Mouse (Mus musculus) spleen, postnatal 36 days (tissue): ENCODE data around the gene Cltc.
"Not testable (repeated sequence)": the region's sequence is repeated elsewhere in the genome, so short reads cannot be mapped to it uniquely, and the experiment has no call there.

Experiments used
- DNase-seq, 2 experiments: peaks; one replicate each; pipeline ENCODE4 v3.0.0; 2022; ENCODE audit warnings: low spot score in 2 of 2, mixed read lengths in 1 of 2

Gene Cltc

GRCm38 (mm10) chr11:86757480-86758371, at the start of gene Cltc:
Gene Cltc, minus strand, starts transcription at chr11:86757565.
- peak; percentile 93 to 95 for DNase-seq

- peak; percentile 42 to 52 for DNase-seq
Measured at GRCm38 (mm10) chr11:86807001-86807477, 49.7 kb upstream of the Cltc start.

GRCm38 (mm10) chr11:86794161-86794560, 36.8 kb upstream of the Cltc start:
- peak; percentile 67 to 72 for DNase-seq

- not testable (repeated sequence) for DNase-seq
Measured at GRCm38 (mm10) chr11:86787436-86787835, 30.1 kb upstream of the Cltc start.

DNA sequence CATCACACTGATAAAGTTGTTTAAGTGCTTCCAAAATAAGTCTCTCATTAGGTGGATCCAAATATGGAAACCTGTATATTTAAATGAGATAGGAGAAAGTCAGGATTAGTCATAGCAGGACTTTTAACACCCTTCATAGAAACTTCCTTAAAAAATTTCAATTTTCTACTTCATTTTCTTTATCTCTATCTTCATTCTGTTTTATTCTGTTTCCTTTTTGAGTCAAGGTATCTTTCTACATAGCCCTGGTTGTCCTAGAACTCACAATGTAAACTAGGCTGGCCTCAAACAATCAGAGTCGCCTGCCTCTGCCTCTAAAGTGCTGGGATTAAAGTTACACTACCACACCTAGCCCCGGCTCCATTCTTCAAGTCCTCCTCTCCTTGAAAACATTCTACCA, 28.4 kb upstream of the Cltc start:
- DNase-seq = no peak

GRCm38 (mm10) chr11:86769884-86770283, 12.5 kb upstream of the Cltc start:
- no peak for DNase-seq

DNA sequence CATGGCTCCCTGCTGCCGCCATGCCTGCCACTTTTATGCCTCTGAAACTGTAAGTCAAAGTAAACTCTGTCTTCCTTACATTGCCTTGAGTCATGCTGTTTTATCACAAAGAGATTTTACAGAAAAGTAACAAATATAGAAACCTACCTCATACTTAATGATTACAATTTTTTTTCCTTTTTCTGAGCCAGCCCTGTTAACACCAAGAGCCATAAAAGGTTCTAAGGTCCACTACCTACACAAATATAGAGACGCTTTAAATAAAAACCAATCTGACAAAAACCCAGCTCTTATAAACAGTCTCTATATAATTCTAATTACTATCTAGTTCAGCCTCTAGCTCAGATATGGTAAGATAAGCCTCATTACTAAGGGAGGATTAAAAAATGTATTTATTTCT, 7.1 kb upstream of the Cltc start:
- no peak for DNase-seq

DNA sequence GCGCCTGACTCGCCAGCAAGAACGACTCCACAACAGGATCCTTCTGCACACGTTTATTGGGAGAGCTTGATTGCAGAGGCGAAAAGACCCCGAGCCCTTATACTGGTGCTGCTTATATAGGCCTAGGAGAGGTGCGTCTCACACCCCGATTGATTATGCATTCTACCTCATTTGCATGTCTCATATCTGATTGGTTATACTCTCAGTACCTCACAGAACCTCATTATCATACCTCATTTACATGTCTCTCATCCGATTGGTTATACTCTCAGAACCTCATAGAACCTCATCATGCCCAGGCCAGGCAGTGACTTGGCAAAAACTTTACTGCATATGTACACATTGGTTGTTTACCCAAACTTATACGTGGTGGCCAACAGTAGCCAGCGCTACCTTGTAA, 5.8 kb upstream of the Cltc start:
- not testable (repeated sequence) for DNase-seq

- DNase-seq = no peak
Measured at GRCm38 (mm10) chr11:86760357-86760756, 3.0 kb upstream of the Cltc start.

DNA sequence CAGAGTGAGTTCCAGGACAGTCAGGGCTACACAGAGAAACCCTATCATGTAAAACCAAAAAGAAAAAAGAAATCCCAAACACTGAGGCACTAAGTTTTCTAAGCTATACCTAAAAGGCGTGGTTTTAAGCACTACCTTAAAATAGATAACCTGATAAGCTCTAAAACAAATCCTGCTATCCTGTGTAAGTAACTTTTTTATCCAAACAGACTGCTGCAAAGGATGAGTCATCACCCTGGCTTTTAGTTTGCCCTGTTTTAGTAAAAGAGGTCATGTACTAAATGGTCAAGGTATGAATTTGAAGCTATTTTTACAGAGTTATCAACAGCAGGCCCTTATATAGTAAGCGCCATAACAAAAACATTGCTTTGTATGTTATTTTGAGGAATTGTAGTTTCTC, 2.5 kb upstream of the Cltc start:
- no peak for DNase-seq

DNA sequence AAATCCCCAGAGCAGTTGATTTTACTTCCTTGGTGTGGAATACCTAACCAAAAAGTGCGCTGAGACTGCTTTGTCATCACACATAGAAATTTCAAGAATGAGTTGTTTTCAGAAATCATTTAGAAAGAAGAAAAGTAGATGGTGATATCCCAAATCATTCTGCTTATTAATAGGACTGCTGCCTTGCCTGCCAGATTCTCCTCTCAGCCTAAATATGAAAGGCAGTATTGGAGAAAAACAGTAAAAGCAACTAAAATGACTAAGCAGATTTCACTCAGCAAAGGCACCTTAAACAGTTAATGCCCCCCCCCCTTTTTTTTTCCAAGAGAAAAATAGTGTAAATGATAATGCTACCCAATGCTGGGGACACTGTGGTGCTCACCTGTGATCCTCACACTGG, 1.9 kb upstream of the Cltc start:
- no peak for DNase-seq

GRCm38 (mm10) chr11:86758559-86758958, 1.2 kb upstream of the Cltc start:
- DNase-seq = peak in 1 of 2 experiments; percentile 15

- no peak for DNase-seq
Measured at GRCm38 (mm10) chr11:86757142-86757479, 254 bp downstream of the Cltc start.

DNA sequence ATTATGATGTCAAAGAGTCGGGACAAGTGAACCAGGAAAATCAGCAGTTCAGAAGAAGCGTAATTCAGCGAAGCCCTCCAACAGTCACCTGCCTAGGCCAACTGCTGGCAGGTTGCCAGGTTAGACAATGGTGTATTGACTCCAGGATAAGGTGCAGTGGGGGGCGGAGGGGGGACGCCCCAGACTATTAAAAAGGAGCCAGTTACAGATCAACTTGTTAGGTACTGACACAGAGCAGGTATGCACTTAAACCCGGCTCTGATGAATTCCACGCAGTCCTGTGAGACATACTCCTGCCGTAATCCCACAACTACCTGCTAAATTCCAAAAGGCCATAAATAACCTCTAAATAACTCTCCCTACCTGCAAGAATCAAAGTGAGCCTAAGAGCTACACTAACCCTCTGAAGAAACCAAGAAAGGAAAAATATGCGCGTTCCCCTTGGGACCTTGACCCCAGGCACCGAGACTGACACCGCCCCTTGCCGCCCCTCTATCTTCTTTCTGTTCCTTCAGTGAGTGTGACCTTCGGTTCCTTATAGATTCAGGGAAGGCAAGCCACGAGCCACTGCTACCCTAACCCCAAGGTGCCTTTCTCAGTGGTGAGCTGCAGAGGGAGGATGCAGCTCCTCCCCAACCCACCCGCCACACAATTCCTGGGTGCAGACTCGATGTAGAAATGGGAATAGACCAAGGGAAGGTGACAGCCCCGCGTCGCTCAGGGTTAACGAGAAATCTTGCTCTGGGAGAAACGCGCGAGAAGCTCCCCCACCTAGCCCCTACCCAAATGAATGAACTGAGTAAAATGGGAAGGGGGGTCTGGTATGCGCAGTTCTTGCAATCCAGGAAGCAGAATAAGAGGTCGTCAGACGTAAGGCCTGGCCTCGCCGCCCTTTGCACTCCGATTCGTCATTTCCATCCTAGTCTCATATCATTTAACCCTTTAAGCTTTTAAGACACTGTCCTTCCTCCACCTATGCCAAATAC, 916 bp downstream of the Cltc start:
- DNase-seq = peak; percentile 45 to 55

- DNase-seq = no peak
Measured at GRCm38 (mm10) chr11:86752404-86752803, 5.0 kb downstream of the Cltc start.

DNA sequence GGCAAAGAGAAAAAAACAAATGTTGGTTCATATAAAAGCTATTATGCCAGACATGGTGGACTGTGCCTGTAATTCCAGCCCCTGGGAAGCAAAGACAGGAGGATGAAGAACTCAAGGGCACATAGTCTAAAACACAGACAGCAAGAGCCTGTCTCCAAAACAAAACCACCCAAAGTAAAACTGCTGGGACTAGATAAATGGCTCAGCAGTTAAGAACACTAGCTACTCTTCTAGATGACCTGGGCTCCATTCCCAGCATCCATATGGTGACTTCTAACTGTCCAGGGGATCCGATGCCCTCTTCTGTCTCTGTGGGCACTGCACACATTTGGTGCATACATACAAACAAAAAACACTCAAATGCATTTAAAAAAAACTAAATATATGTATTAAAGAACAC, 6.4 kb downstream of the Cltc start:
- DNase-seq = no peak

DNA sequence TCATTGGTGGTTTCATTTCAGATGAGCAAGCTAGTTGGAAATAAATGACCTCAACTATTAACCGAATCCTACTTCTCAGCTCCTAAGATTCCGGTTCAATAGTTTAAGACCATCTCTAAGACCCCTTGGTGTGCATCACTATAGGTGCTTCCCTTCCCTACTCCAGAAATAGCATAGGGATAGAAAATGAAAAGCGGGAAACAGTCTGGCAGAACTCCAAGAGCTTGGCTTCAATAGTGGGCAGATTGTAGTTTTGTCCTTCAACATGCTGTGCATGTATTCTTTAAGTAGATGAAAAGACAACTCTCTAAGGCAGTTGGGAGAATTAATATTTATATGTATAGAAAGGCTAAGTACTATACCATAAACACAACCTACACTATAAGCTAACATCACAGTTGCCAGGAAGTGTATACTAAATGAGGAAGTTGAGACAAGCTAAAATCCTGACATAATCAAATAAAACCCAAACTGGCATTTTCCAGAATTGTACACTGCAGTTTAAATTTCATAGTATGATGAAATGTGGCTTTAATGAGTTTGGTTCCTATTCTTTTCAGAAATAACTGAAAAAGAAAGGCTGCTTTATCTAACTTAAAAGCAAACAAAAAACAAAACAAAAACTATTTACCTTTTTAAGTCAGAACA, 7.5 kb downstream of the Cltc start:
- DNase-seq = no peak

DNA sequence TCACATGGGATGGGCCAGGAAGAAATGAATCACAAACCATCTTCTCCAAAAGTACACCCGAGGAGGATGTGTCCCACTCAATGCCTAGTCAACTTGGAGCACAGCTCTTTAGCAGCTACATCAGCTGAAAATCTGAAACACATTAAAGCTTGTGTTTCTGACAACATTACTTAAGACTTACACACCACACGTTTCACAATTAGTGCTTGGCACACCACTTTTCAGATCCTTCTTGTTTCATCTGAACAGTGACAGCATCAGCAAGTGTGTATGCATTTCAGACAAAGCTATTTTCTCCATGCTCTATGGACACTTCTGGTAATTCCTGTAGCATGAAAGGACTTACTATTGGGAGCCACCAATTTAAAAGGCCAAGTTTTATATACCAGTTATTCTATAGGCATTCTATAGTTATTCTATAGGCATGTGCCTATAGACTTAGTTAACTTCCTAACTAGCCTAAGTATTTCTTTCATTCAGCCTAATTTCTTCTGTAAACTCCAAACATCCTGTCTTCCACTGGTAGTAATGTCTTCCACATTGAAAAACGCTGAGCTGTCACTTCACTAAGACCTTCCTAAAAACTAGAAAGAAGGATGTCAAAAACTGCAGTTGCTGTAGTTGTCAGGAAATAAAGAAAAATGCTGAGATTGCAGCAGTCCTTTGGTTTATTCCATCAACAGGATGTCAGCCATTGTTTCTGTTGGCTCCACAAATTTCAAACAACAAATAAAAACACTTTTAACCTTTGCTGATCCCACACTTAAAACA, 11.5 kb downstream of the Cltc start:
- no peak for DNase-seq

DNA sequence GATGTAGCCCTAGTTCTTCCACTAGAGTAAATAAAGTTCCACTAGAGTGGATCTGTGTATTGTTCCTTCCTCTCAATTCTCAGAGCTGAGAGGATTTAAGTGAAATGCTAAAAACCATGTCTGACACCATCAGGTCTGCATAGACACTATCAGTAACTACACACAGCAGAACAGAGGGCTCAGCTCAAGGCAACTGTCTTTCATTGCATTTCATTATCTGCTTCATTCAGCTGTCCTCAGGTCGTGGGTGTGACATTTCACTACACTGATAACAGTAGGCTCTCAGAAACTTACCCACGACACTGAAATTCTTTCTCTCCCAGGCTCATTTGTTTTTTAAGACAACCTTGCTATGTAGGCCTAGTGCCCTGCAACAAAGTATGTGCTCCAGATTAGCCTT, 14.8 kb downstream of the Cltc start:
- DNase-seq = peak; percentile 52 to 76

DNA sequence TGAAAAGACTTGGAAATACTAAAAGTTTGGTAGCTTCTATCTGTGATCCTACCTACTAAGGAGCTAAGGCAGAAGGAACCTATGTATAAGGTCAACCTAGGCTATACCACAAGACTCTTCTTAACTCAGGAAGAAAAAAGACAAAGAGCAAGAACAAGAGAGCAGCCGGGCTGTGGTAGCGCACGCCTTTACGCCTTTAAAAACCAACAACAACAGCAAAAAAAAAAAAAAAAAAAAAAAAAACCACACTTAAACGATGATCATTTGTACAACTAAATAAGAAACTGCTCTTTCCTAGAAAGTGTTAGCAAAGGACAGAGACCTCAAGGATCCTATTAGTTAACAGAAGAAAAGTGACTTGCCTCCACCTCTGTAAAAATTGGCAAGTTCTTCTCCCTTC, 15.9 kb downstream of the Cltc start:
- no peak for DNase-seq

GRCm38 (mm10) chr11:86739470-86739869, 17.9 kb downstream of the Cltc start:
- DNase-seq = no peak
